Mouse (Mus musculus) neural tube, embryonic 12.5 days (tissue): ENCODE measurements at regions not wholly inside any gene's neighbourhood (a gene's known extent, or its start where the extent isn't known, plus 50 kb on each side); places are given as distances from the start of the nearest gene placed in this dataset.
A peak's percentile ranks its signal among the peaks of the same experiment; 100 is the strongest.

Source experiments
- ATAC-seq: fragments of 200-750 bp; cut with Nextera tagmentation; 2 replicates; pipeline ENCODE4 v1.8.0; 2017; ENCODE audit warnings: low read depth, mild to moderate bottlenecking, moderate TSS enrichment, moderate library complexity; ENCODE audit not compliant: low FRiP score
- H3K27ac ChIP-seq: fragments of 300-500 bp; sonication (generic); 2 replicates; pipeline ENCODE4 v1.5.1; 2016
- H3K27me3 ChIP-seq: fragments of 300-500 bp; sonication (generic); replicated peaks from 2 replicates; pipeline ENCODE4 v1.6.1; 2016; ENCODE audit warnings: mild to moderate bottlenecking
- H3K36me3 ChIP-seq: fragments of 300-500 bp; sonication (generic); 2 replicates; pipeline ENCODE4 v1.6.1; 2016; ENCODE audit warnings: mild to moderate bottlenecking
- H3K4me1 ChIP-seq: fragments of 300-500 bp; sonication (generic); 2 replicates; pipeline ENCODE4 v1.6.1; 2016
- H3K4me2 ChIP-seq: fragments of 300-500 bp; sonication (generic); replicated peaks from 2 replicates; pipeline ENCODE4 v1.6.1; 2016; ENCODE audit warnings: mild to moderate bottlenecking
- H3K4me3 ChIP-seq: fragments of 300-500 bp; sonication (generic); 2 replicates; pipeline ENCODE4 v1.5.1; 2016
- H3K9ac ChIP-seq: fragments of 300-500 bp; sonication (generic); 2 replicates; pipeline ENCODE4 v1.6.1; 2016; ENCODE audit warnings: mild to moderate bottlenecking
- H3K9me3 ChIP-seq: fragments of 300-500 bp; sonication (generic); 2 replicates; pipeline ENCODE4 v1.6.1; 2016; ENCODE audit warnings: mild to moderate bottlenecking
- WGBS: fragments of 180-500 bp; shearing (Covaris S2); methylation state at CpG from one replicate; pipeline ENCODE4 v1.1.7; 2016; 5-methylcytosine and 5-hydroxymethylcytosine counted together

DNA sequence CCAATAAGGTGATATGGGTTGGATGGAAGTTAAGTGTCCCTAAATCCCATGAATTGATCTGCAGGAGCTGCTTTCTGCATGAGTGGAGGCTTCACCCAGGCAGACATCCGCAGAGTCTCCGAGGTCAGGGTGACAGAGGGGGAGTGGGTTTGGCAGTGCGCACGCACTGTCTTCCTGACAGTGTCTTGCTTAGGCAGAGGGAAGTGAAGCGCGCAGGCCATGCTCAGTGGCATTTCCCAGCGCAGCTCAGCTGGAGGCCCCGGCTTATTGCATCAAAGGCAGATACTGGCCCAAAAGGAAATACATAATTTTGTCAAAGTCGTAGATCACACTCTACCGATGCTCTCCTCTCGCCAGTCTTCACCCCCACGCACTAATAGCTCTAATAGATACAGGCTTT, 252.7 kb upstream of the Dnajc24 start:
- Histone ChIP-seq H3K27me3 (no peaks in the 10 kb centered on the region), H3K4me1 (no peaks in the 10 kb centered on the region), H3K36me3 (no peaks in the 10 kb centered on the region), H3K4me2 (no peak overlapping the region; the same call in 1 of the 2 replicates), H3K4me3 (no peak overlapping the region), H3K9ac (no peak overlapping the region), H3K9me3 (no peaks in the 10 kb centered on the region), H3K27ac (no peak overlapping the region)
- peak; percentile 77; the same call in 1 of the 2 replicates for ATAC-seq
- 43% methylated on average over 12 of the region's 12 CpGs for WGBS

DNA sequence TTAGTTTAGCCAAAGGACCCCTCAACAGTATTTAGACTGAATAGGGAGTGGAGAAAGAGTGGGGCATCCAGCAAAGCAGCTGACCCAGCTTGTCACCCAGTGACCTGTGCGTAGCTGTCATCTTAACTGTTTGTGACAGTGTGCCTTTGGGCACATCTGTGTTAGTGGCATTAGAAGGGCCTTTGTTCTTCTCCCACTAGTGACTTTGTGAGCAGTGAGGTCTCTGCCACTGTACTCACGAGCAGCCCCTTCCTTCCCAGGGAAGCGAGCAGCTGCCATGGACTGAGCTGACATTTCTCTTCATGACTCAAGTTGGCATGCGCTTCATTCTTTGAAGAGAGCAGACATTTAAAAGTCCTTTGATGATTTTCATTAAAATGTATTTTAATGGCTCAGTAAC, 231.0 kb upstream of the Dnajc24 start:
- Histone ChIP-seq H3K4me1 (no peaks in the 10 kb centered on the region), H3K27me3 (no peaks in the 10 kb centered on the region), H3K36me3 (no peaks in the 10 kb centered on the region), H3K27ac (no peak overlapping the region), H3K9ac (no peak overlapping the region), H3K4me3 (no peak overlapping the region), H3K4me2 (no peak overlapping the region), H3K9me3 (no peaks in the 10 kb centered on the region)
- 73% methylated on average over 4 of the region's 4 CpGs for WGBS
- no peak for ATAC-seq

GRCm38 (mm10) chr2:106231136-106231535, 227.8 kb upstream of the Dnajc24 start:
- Histone ChIP-seq H3K4me1 (no peaks in the 10 kb centered on the region), H3K9ac (no peak overlapping the region), H3K4me3 (no peak overlapping the region), H3K27ac (no peak overlapping the region), H3K4me2 (no peak overlapping the region), H3K36me3 (no peaks in the 10 kb centered on the region), H3K27me3 (no peaks in the 10 kb centered on the region), H3K9me3 (no peaks in the 10 kb centered on the region)
- ATAC-seq: no peak
- WGBS: 87% methylated on average over 5 of the region's 5 CpGs

DNA sequence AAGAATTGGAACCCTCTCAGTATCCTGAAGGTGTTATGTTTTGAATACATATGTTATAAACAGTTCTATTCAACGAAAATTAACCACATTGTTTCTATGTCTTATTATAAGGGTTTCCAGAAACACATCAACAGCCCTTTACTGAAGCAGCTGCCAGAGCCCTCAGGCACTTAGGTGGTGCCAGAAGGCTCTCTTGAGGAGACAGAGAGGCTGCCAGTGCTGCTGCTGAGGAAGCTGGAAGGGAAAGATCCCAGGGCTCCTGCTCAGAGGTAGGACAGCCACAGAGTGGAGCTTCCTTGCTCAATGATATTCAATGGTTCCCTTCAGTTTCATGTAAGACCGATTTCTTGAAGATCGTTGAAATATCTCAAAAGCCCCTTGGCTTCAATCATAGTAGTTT, 226.7 kb upstream of the Dnajc24 start:
- no peak overlapping the region for H3K27ac ChIP-seq
- no peak overlapping the region for H3K4me3 ChIP-seq
- no peaks in the 10 kb centered on the region for H3K27me3 ChIP-seq
- H3K4me2 ChIP-seq: no peak overlapping the region
- H3K9ac ChIP-seq: no peak overlapping the region
- no peaks in the 10 kb centered on the region for H3K36me3 ChIP-seq
- H3K9me3 ChIP-seq: no peaks in the 10 kb centered on the region
- H3K4me1 ChIP-seq: no peaks in the 10 kb centered on the region
- no peak for ATAC-seq
- 84% methylated on average over 3 of the region's 3 CpGs for WGBS

DNA sequence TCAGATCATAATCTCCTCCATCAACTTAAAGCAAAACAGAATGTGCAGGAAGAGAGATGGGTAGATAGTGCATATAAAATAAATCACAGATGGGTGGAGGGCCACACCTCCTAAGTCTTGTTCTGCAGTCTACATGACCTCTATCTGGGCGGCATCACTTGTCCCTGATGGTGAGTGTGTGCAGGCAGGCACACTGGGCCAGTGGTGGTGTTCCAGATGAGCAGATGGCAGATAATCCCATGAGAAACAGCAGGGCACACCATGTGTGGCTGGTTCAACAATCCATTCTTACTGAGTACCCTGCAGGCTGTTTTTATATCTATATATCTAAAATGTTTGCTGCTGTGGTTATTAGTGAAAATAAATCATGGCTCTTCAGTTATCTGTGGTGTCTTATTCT, 224.9 kb upstream of the Dnajc24 start:
- H3K4me3 ChIP-seq: no peak overlapping the region
- WGBS: 72% methylated on average over 1 of the region's 1 CpGs
- ATAC-seq: no peak
- no peak overlapping the region for H3K4me2 ChIP-seq
- no peak overlapping the region for H3K27ac ChIP-seq
- H3K36me3 ChIP-seq: no peaks in the 10 kb centered on the region
- H3K9me3 ChIP-seq: no peaks in the 10 kb centered on the region
- H3K27me3 ChIP-seq: no peaks in the 10 kb centered on the region
- no peak overlapping the region for H3K9ac ChIP-seq
- no peaks in the 10 kb centered on the region for H3K4me1 ChIP-seq

- Histone ChIP-seq H3K9me3 (no peaks in the 10 kb centered on the region), H3K4me2 (no peak overlapping the region), H3K27me3 (no peaks in the 10 kb centered on the region), H3K27ac (no peak overlapping the region), H3K9ac (no peak overlapping the region), H3K4me3 (no peak overlapping the region), H3K36me3 (no peaks in the 10 kb centered on the region), H3K4me1 (no peaks in the 10 kb centered on the region)
- 96% methylated on average over 3 of the region's 3 CpGs for WGBS
- no peak for ATAC-seq
These were observed 212.8 kb upstream of the Dnajc24 start for GRCm38 (mm10) chr2:106216169-106216568.

DNA sequence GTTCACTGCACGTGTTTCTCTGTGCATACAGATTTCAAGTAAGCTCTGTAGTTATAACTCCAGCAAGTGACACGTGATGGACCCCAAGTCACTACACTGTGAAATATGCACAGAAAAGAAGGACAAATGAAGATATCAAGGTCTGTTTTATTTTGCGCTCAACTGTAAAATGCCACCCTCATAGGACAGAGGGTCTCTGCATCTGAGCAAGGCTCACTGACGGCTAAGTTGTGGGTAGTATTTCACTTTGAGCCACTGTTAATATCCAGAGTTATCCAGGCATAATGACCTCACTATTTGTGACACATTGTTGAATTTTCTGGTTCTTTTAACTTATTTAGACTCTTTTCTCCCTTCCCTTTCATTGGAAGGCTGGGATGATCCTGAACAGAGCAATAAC, 210.4 kb upstream of the Dnajc24 start:
- Histone ChIP-seq H3K27ac (no peak overlapping the region), H3K4me2 (no peak overlapping the region), H3K9me3 (no peaks in the 10 kb centered on the region), H3K9ac (no peak overlapping the region), H3K4me3 (no peak overlapping the region), H3K27me3 (no peaks in the 10 kb centered on the region), H3K4me1 (no peaks in the 10 kb centered on the region), H3K36me3 (no peaks in the 10 kb centered on the region)
- 32% methylated on average over 4 of the region's 4 CpGs for WGBS
- no peak for ATAC-seq

DNA sequence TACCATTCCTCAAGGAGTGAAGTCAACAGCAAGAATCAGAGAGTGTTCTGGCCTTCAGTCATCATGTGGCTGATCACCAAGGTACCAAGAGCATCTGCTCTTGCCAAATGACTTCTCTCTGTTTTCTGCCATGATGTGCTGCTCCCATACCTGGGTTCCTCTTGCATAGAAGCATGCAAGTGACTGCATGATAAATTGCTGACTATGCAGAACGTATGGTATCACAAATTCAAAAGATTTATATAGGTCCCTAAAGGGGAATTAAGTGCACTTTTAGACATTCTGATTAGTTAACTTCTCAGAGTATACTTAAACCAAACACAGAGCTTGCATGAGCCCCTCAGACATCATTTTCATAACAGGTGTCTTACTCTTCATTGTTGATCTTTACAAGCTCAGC, 207.4 kb upstream of the Dnajc24 start:
- no peaks in the 10 kb centered on the region for H3K27me3 ChIP-seq
- ATAC-seq: no peak
- no peaks in the 10 kb centered on the region for H3K9me3 ChIP-seq
- H3K4me2 ChIP-seq: no peak overlapping the region
- no peaks in the 10 kb centered on the region for H3K4me1 ChIP-seq
- H3K4me3 ChIP-seq: no peak overlapping the region
- H3K36me3 ChIP-seq: no peaks in the 10 kb centered on the region
- 70% methylated on average over 1 of the region's 1 CpGs for WGBS
- no peak overlapping the region for H3K9ac ChIP-seq
- no peak overlapping the region for H3K27ac ChIP-seq

DNA sequence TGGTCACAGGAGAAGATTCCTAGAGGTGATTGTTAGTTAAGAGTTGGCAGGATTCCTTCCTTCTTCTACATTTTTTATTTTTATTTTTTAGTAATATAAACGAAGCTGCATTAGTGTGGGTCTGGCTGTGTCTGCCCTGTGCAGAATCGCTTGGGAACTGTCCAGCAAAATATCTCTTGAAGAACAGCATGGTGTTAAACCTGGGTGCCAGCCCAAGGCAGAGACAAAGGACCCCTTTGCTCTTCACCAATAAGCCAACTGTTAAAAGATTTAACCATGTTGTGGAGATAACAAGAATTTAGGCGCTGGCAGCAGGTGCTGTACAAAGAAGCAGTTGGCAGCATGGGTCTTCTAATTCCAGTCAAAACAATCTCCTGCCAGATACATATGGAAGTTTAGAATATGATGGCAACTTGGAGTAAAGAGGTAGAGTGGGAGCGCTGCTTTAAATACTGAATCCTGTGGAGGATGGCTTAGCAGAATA, 205.5 kb upstream of the Dnajc24 start:
- Histone ChIP-seq H3K27ac (no peak overlapping the region), H3K4me1 (no peaks in the 10 kb centered on the region), H3K27me3 (no peaks in the 10 kb centered on the region), H3K4me2 (no peak overlapping the region), H3K9me3 (no peaks in the 10 kb centered on the region), H3K9ac (no peak overlapping the region), H3K4me3 (no peak overlapping the region), H3K36me3 (no peaks in the 10 kb centered on the region)
- no peak for ATAC-seq
- 75% methylated on average over 4 of the region's 4 CpGs for WGBS

GRCm38 (mm10) chr2:106200130-106200529, 196.8 kb upstream of the Dnajc24 start:
- Histone ChIP-seq H3K27ac (no peak overlapping the region), H3K4me3 (no peak overlapping the region), H3K9ac (no peak overlapping the region), H3K36me3 (no peaks in the 10 kb centered on the region), H3K4me2 (no peak overlapping the region), H3K9me3 (0 out of 2 replicates have a peak, but pooled peaks cover 7% of the 10 kb centered on the region), H3K27me3 (no peaks in the 10 kb centered on the region), H3K4me1 (peaks cover 3% of the 10 kb centered on the region; the same call in 1 of the 2 replicates)
- no peak for ATAC-seq
- WGBS: 96% methylated on average over 2 of the region's 2 CpGs

DNA sequence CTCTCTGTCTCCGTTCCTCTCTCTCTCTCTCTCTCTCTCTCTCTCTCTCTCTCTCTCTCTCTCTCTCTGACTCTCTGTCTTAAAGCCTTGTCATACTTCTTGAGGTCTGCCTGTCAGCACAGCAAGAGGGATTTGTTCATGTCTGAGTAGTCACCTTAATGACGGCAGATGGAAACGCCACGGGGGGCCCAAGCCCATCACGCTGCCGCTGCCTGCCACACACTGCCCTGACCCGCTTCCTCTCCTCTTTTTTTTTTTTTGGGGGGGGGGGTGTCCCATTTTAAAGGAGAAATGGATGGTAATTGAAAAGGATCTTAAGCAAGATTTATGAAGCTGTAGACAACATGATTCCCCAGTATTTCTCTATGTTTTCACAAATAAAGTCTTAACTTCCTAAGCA, 191.8 kb upstream of the Dnajc24 start:
- Histone ChIP-seq H3K4me2 (peak overlapping the region; percentile 71), H3K4me1 (peaks cover 14% of the 10 kb centered on the region), H3K27me3 (no peaks in the 10 kb centered on the region), H3K4me3 (no peak overlapping the region), H3K36me3 (no peaks in the 10 kb centered on the region), H3K9me3 (0 out of 2 replicates have a peak, but pooled peaks cover 3% of the 10 kb centered on the region), H3K27ac (no peak overlapping the region), H3K9ac (no peak overlapping the region)
- WGBS: 6% methylated on average over 7 of the region's 7 CpGs
- no peak for ATAC-seq

- peaks cover 14% of the 10 kb centered on the region for H3K4me1 ChIP-seq
- H3K4me2 ChIP-seq: peak overlapping the region; percentile 71
- peak overlapping the region; percentile 34 for H3K4me3 ChIP-seq
- WGBS: 10% methylated on average over 14 of the region's 14 CpGs
- H3K9me3 ChIP-seq: no peaks in the 10 kb centered on the region
- no peaks in the 10 kb centered on the region for H3K27me3 ChIP-seq
- no peak overlapping the region for H3K27ac ChIP-seq
- no peaks in the 10 kb centered on the region for H3K36me3 ChIP-seq
- peak; percentile 88 for ATAC-seq
- H3K9ac ChIP-seq: peak overlapping the region; percentile 26
These were observed 191.1 kb upstream of the Dnajc24 start for GRCm38 (mm10) chr2:106194369-106195023.

DNA sequence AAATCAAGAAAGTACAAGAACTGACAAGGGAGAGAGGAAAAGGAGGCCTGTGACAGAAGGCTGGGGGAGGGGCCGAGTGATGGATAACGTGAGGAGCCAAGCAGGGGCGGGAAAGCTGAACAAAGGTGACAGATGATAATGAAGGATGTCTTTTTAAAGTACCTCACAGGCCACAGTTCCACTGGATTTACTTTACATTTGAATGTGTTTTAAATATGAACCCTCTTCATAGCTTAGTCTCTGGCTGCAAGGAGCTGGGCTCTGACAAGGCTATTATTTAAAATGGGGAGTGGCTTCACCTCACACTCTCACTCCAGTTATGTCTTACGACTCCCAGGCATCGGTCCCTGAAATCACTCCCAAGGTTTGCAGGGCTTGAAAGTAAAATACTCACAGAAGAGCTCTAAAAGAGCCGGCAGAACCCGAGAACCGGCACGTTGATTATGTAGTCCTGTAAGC, 190.6 kb upstream of the Dnajc24 start:
- peaks cover 14% of the 10 kb centered on the region for H3K4me1 ChIP-seq
- no peaks in the 10 kb centered on the region for H3K27me3 ChIP-seq
- peak overlapping the region; percentile 26 for H3K9ac ChIP-seq
- peak overlapping the region; percentile 34 for H3K4me3 ChIP-seq
- no peaks in the 10 kb centered on the region for H3K36me3 ChIP-seq
- ATAC-seq: peak; percentile 54
- H3K9me3 ChIP-seq: no peaks in the 10 kb centered on the region
- H3K4me2 ChIP-seq: peak overlapping the region; percentile 71
- no peak overlapping the region for H3K27ac ChIP-seq
- 2% methylated on average over 9 of the region's 9 CpGs for WGBS
